Comparison of ENCODE assay signal across 24 mouse cellular contexts in genomic region chr12:56286828-56287227, GRCm38 (mm10). TPM values are rescaled to one million over a fixed set of nuclear protein-coding genes. Genes with fewer than 3 reads are reported as not detected.
DNase-seq lines count a peak whose midpoint lies in the region; ATAC-seq and TF ChIP-seq lines count a peak whose summit lies in the region.
"Had no signal": no experiment of that assay in that cellular context is flagged by ENCODE, and none has a peak within 500 bp of the region (broad histone marks: within the 10 kb centered on the region; RNA-seq: fewer than 3 reads in every experiment).

No protein-coding gene starts in this region.

- no peak for DNase-seq in lung, embryonic 14.5 days
- DNase-seq in lung, postnatal 10 days, result no peak
- DNase-seq in lung, adult 2 months, result no peak
- DNase-seq in CH12.LX (ENCODE audit: extremely low read depth), result no peak
- DNase-seq in right cerebral cortex, adult 2 months (ENCODE audit: low spot score in 2 of 2), result no peak
- DNase-seq: adrenal gland, adult 8-10 months; adrenal gland, postnatal 14 days; adrenal gland, postnatal 36 days; B cell, adult 2 months; cerebellum, adult 11-12 months; cerebellum, adult 2 months; cerebellum, adult 9-10 months; cerebellum, postnatal 10 days; cerebellum, postnatal 25 days; forebrain, postnatal 0 days had no signal

- no peak overlapping the region for H3K4me2 ChIP-seq in lung, embryonic 14.5 days
- H3K4me2 ChIP-seq in lung, embryonic 16.5 days (ENCODE audit: low read depth, low read length), result no peak overlapping the region
- no peak overlapping the region for H3K4me2 ChIP-seq in CH12.LX (ENCODE audit: insufficient read depth, low read depth, poor library complexity, severe bottlenecking)
- H3K4me2 ChIP-seq: embryonic facial prominence, embryonic 12.5 days; forebrain, embryonic 13.5 days; forebrain, embryonic 15.5 days had no signal

- no peaks in the 10 kb centered on the region for H3K27me3 ChIP-seq in lung, embryonic 14.5 days (ENCODE audit: insufficient read depth, low read length)
- no peaks in the 10 kb centered on the region for H3K27me3 ChIP-seq in lung, embryonic 16.5 days (ENCODE audit: control insufficient read depth, insufficient read depth, low read depth, low read length)
- H3K27me3 ChIP-seq in CH12.LX (replicated peaks), result no peaks in the 10 kb centered on the region
- H3K27me3 ChIP-seq: embryonic facial prominence, embryonic 12.5 days; forebrain, embryonic 13.5 days; forebrain, embryonic 15.5 days; Patski had no signal

- H3K9ac ChIP-seq in lung, embryonic 14.5 days, result no peak overlapping the region
- H3K9ac ChIP-seq in lung, embryonic 16.5 days (ENCODE audit: low read length), result no peak overlapping the region
- no peak overlapping the region for H3K9ac ChIP-seq in CH12.LX (ENCODE audit: insufficient read depth, low read depth)
- H3K9ac ChIP-seq: embryonic facial prominence, embryonic 12.5 days; forebrain, embryonic 13.5 days; forebrain, embryonic 15.5 days; forebrain, postnatal 0 days had no signal

- WGBS in lung, embryonic 14.5 days, result 93% methylated on average over 14 of the region's 14 CpGs
- 94% methylated on average over 14 of the region's 14 CpGs for WGBS in lung, embryonic 16.5 days
- 93% methylated on average over 14 of the region's 14 CpGs for WGBS in lung, adult 2 months

- no peaks in the 10 kb centered on the region for H3K79me2 ChIP-seq in CH12.LX (replicated peaks; ENCODE audit: control insufficient read depth, extremely low read depth, insufficient read depth, poor library complexity, severe bottlenecking)

- H3K36me3 ChIP-seq in lung, embryonic 14.5 days (ENCODE audit: insufficient read depth), result no peaks in the 10 kb centered on the region
- no peaks in the 10 kb centered on the region for H3K36me3 ChIP-seq in lung, embryonic 16.5 days (ENCODE audit: control insufficient read depth, insufficient read depth, low read length)
- no peaks in the 10 kb centered on the region for H3K36me3 ChIP-seq in CH12.LX (replicated peaks in 1 of 2; ENCODE audit: control insufficient read depth in 1 of 2, insufficient read depth in 1 of 2, low read length in 1 of 2)
- H3K36me3 ChIP-seq: embryonic facial prominence, embryonic 10.5 days; embryonic facial prominence, embryonic 12.5 days; forebrain, embryonic 15.5 days; G1E had no signal

- TF ChIP-seq CTCF in lung, embryonic 14.5 days (IDR thresholded peaks at IDR 0.05; ENCODE audit: low read depth), result no peak
- TF ChIP-seq CTCF in lung, adult 2 months (IDR thresholded peaks at IDR 0.05; ENCODE audit: insufficient read depth, low read length), result no peak
- no peak for TF ChIP-seq CTCF in CH12.LX (conservative IDR thresholded peaks at IDR 0.05 in 1 of 2, IDR thresholded peaks at IDR 0.05 in 1 of 2; ENCODE audit: low read depth in 2 of 2, low read length in 2 of 2)

- H3K4me3 ChIP-seq in lung, embryonic 14.5 days (ENCODE audit: low read depth, low read length), result no peak overlapping the region
- no peak overlapping the region for H3K4me3 ChIP-seq in lung, embryonic 16.5 days (ENCODE audit: low read length)
- no peak overlapping the region for H3K4me3 ChIP-seq in lung, adult 2 months (replicated peaks; ENCODE audit: extremely low read depth, low read depth, low read length)
- H3K4me3 ChIP-seq in CH12.LX (replicated peaks in 1 of 3; ENCODE audit: low read depth in 2 of 3, low read length in 2 of 3, poor library complexity in 1 of 3), result no peak overlapping the region
- H3K4me3 ChIP-seq: embryonic facial prominence, embryonic 10.5 days; embryonic facial prominence, embryonic 12.5 days; forebrain, embryonic 13.5 days; forebrain, embryonic 15.5 days had no signal

- TF ChIP-seq EP300 in CH12.LX (IDR thresholded peaks at IDR 0.05; ENCODE audit: low read length), result no peak

- H3K9me3 ChIP-seq in lung, embryonic 14.5 days (ENCODE audit: low read depth, low read length), result no peaks in the 10 kb centered on the region
- H3K9me3 ChIP-seq in lung, embryonic 16.5 days (ENCODE audit: control insufficient read depth, low read length), result no peaks in the 10 kb centered on the region
- no peaks in the 10 kb centered on the region for H3K9me3 ChIP-seq in CH12.LX (replicated peaks; ENCODE audit: low read length)
- H3K9me3 ChIP-seq: embryonic facial prominence, embryonic 10.5 days; embryonic facial prominence, embryonic 12.5 days; forebrain, embryonic 13.5 days; forebrain, embryonic 15.5 days; G1E had no signal

- ATAC-seq in lung, embryonic 14.5 days (ENCODE audit: insufficient read depth), result no peak
- no peak for ATAC-seq in lung, embryonic 16.5 days (ENCODE audit: low read depth)
- ATAC-seq: activated CD4-positive, CD25-positive, alpha-beta regulatory T cell, adult 4 months; CD4-positive, CD25-positive, alpha-beta regulatory T cell, adult 4 months; forebrain, embryonic 13.5 days; forebrain, embryonic 15.5 days; forebrain, postnatal 0 days; Patski had no signal

- dilution Hi-C loops in CH12.LX (cut with MboI; ENCODE audit: extremely low pct_ligation_motif_present, extremely low pct_unique_long_range_greater_than_20kb, low sequenced_read_pairs), result no loop called here

- no peak for TF ChIP-seq RAD21 in CH12.LX (IDR thresholded peaks at IDR 0.05; ENCODE audit: low read depth, low read length)

- 0 out of 2 replicates have a peak overlapping the region, but pooled peaks have one; percentile 12 for H3K27ac ChIP-seq in lung, embryonic 14.5 days (ENCODE audit: low read depth)
- peak overlapping the region; percentile 37 for H3K27ac ChIP-seq in lung, embryonic 16.5 days (ENCODE audit: low read length)
- no peak overlapping the region for H3K27ac ChIP-seq in CH12.LX (ENCODE audit: insufficient read depth, low read depth)
- H3K27ac ChIP-seq: embryonic facial prominence, embryonic 10.5 days; embryonic facial prominence, embryonic 12.5 days; forebrain, embryonic 13.5 days; forebrain, embryonic 15.5 days had no signal

- TF ChIP-seq POLR2A in lung, adult 2 months (IDR thresholded peaks at IDR 0.05; ENCODE audit: borderline replicate concordance, extremely low read depth, low read depth, low read length), result no peak
- TF ChIP-seq POLR2A in CH12.LX (IDR thresholded peaks at IDR 0.05; ENCODE audit: low read depth, low read length), result no peak

- in situ Hi-C loops in CH12.LX (cut with MboI; ENCODE audit: low pct_ligation_motif_present, low pct_unique_long_range_greater_than_20kb, low sequenced_read_pairs), result no loop called here

- no peaks in the 10 kb centered on the region for H3K4me1 ChIP-seq in lung, embryonic 14.5 days (ENCODE audit: insufficient read depth)
- 0 out of 2 replicates have a peak, but pooled peaks cover 5% of the 10 kb centered on the region for H3K4me1 ChIP-seq in lung, embryonic 16.5 days (replicated peaks; ENCODE audit: control insufficient read depth, insufficient read depth, low read length)
- no peaks in the 10 kb centered on the region; the same call in 1 of the 2 replicates for H3K4me1 ChIP-seq in lung, adult 2 months (ENCODE audit: control insufficient read depth, insufficient read depth, low read length)
- peaks cover 2 to 20% of the 10 kb centered on the region in 2 experiments; a peak in 3 of 4 replicates for H3K4me1 ChIP-seq in CH12.LX (ENCODE audit: control insufficient read depth in 1 of 2, insufficient read depth in 2 of 2)
- H3K4me1 ChIP-seq: embryonic facial prominence, embryonic 10.5 days; embryonic facial prominence, embryonic 12.5 days; forebrain, embryonic 13.5 days; forebrain, embryonic 15.5 days had no signal

TF ChIP-seq in CH12.LX, 34 proteins besides CTCF, POLR2A, EP300 and RAD21:
- TF ChIP-seq MAFK (IDR thresholded peaks at IDR 0.05; ENCODE audit: insufficient replicate concordance, low read length) (peak; percentile 50; the same call in 1 of the 2 replicates), GABPA (IDR thresholded peaks at IDR 0.05; ENCODE audit: insufficient replicate concordance, low read depth, low read length) (no peak)

RNA-seq across cellular contexts. Expression of gene Mbip, which starts 58.9 kb away (rescaled TPM):
- polyA plus RNA-seq in lung, embryonic 14.5 days (2014; fragmentation: Nextera tagmentation; extraction: Ambion mirVana), result 160 and 171 TPM in 2 replicates
- 211 and 218 TPM in 2 replicates for polyA plus RNA-seq in lung, embryonic 16.5 days (2015; fragmentation: Nextera tagmentation; extraction: Ambion mirVana)
- 30.3 and 37.8 TPM in 2 replicates for polyA plus RNA-seq in lung, adult 2 months (2012; rRNA removed)
- 27.6 and 28.3 TPM in 2 replicates for total RNA-seq in CH12.LX (2012; rRNA removed)
- 82.7 and 90.6 TPM in 2 replicates for total RNA-seq in CH12.LX (2014; rRNA removed)
- 47.6 and 53.0 TPM in 2 replicates for polyA plus RNA-seq in CH12.LX (2012; ENCODE audit: insufficient read length, low read depth)
